Comparison of ENCODE assay signal across 5 mouse cellular contexts in the genomic region with DNA sequence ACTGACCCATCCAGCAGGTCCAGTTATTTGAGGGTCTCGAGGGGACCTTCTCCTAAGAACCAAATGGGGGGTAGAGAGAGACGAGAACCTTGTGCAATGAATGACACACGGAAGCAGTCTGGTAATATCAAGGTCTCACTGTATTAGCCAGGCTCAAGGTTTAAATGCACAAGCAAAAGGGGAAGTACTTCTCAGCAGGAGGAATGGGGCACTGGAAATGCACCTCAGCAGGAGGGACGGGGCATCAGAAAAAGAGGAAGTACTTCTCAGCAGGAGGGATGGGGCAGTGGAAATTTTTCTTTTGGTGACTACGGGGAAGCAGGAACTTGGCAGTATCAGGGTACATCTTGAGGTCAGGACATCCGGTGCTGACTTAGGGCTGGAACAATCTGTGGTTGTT.
A peak's percentile ranks its signal among the peaks of the same experiment; 100 is the strongest.
DNase-seq lines count a peak whose midpoint lies in the region; TF ChIP-seq lines count a peak whose summit lies in the region.
"Not testable (repeated sequence)": the region's sequence is repeated elsewhere in the genome, so short reads cannot be mapped to it uniquely, and the experiment has no call there.

No protein-coding gene starts in this region.

- not testable (repeated sequence) for TF ChIP-seq POLR2A in MEL (IDR thresholded peaks at IDR 0.05; ENCODE audit: control insufficient read depth in 1 of 2, insufficient read depth in 1 of 2, low read depth in 1 of 2, low read length in 2 of 2, poor library complexity in 1 of 2)

- not testable (repeated sequence) for TF ChIP-seq RAD21 in MEL (IDR thresholded peaks at IDR 0.05; ENCODE audit: low read depth, low read length)

- DNase-seq in A20 (ENCODE audit: low read depth, low spot score) (peak; percentile 42), ES-CJ7 (ENCODE audit: low read depth, low spot score) (peak; percentile 71), MEL (ENCODE audit: low read depth, low spot score) (peak; percentile 46), R1 (ENCODE audit: low read depth, low spot score) (peak; percentile 80), ZHBTc4 (ENCODE audit: low read depth, low spot score) (peak; percentile 43)

- H3K4me3 ChIP-seq in MEL (ENCODE audit: control insufficient read depth in 1 of 2, insufficient read depth in 1 of 2, low read depth in 2 of 2, low read length in 2 of 2) = not testable (repeated sequence)

- not testable (repeated sequence) for H3K27ac ChIP-seq in MEL (ENCODE audit: control insufficient read depth, low read depth, low read length)

- not testable (repeated sequence) for H3K79me2 ChIP-seq in MEL (ENCODE audit: control insufficient read depth, insufficient read depth, low read length, poor library complexity)

- not testable (repeated sequence) for H3K36me3 ChIP-seq in MEL (ENCODE audit: control insufficient read depth in 1 of 2, insufficient read depth in 2 of 2, low read length in 2 of 2)

- not testable (repeated sequence) for TF ChIP-seq CTCF in MEL (IDR thresholded peaks at IDR 0.05 in 2 of 3, conservative IDR thresholded peaks at IDR 0.05 in 1 of 3; ENCODE audit: control insufficient read depth in 1 of 3, insufficient read depth in 1 of 3, low read depth in 2 of 3, low read length in 3 of 3, poor library complexity in 1 of 3, severe bottlenecking in 1 of 3)

- H3K9ac ChIP-seq in MEL (ENCODE audit: control insufficient read depth, low read depth, low read length, poor library complexity, severe bottlenecking) = not testable (repeated sequence)

- H3K27me3 ChIP-seq in MEL (ENCODE audit: control insufficient read depth in 1 of 2, insufficient read depth in 2 of 2, low read length in 2 of 2) = not testable (repeated sequence)

- H3K4me1 ChIP-seq in MEL (ENCODE audit: control insufficient read depth in 1 of 2, insufficient read depth in 2 of 2, low read length in 2 of 2) = not testable (repeated sequence)

- TF ChIP-seq EP300 in MEL (IDR thresholded peaks at IDR 0.05; ENCODE audit: low read depth in 1 of 2, low read length in 2 of 2) = not testable (repeated sequence)

- H3K9me3 ChIP-seq in MEL (replicated peaks; ENCODE audit: insufficient read depth, low read length) = not testable (repeated sequence)
